Mouse (Mus musculus) thymus, postnatal 10 days (tissue): ENCODE data around the gene Abcb11.
A peak's percentile ranks its signal among the peaks of the same experiment; 100 is the strongest.

ENCODE experiments used
- DNase-seq, 2 experiments: peaks; one replicate each; pipeline ENCODE4 v3.0.0; 2021; ENCODE audit warnings: low spot score in 2 of 2

Abcb11 gene

DNA sequence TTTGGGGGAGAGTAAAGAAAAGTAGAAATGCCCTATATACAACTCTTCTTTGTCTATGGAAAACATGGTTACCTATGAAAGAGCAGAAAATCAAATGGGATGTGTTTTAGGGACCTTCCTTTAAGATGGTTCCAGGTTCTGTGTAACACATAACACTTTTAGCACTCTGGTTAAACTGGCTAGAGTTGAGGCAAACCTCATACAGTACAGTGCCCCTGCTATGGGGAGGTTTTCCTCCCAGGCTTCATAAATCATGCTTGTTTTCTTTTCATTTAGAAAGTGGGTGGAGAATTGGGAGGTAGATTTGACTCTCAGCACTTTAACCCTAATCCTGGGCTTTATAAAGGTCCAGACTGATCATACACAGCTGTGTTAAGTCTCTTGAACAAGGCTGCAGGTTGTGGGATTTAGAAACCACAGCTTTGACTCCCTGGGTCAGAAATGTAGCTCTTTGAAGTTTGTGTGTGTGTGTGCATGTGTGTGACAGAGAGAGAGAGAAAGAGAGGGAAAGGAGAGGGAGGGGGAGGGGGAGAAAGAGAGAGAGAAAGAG, 78.3 kb downstream of the Abcb11 start:
- no peak for DNase-seq

DNA sequence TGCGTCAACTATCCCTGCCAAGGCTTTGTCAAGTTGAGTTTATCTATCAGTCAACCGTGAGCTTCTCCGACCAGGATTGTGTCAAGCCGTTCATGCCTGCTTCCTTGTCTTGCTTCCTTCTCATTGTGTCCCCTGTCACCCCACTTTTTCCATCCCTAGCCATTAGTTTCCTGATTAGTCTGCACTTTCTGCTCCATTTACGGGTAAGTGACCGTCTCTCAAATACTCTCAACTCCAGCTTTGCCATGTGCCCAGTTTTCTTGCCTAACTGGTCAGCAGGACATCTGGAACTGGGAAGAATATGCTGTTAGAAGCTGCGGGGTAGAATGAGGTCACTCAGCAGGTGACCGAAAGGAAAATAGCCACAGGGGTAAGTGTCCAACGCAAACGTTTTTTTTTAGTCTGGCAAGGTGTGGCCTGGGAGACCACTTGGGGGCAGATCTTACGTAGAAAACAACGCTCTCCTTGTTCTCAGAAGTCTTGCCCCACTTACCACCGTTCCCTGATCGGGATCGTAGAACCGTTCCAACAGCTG, 94.1 kb downstream of the Abcb11 start:
- no peak for DNase-seq

DNA sequence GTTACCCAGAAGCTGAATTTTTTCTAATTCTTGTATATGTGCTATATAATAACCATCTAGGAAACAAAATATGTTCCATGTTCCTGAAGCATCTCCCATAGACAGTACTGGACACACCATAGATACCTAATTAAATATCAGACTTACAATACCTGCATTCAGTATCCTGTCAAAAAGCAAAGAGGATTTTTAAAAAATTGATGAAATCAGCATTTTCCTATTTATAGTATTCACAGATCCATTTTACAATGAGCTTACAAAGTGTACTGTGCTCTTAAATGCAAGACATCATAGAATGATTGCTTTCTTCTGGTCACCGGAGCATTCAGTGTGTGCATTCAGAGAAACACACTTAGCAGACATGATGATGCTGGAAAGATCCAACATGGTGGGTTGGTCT, 95.3 kb downstream of the Abcb11 start:
- DNase-seq: no peak

DNA sequence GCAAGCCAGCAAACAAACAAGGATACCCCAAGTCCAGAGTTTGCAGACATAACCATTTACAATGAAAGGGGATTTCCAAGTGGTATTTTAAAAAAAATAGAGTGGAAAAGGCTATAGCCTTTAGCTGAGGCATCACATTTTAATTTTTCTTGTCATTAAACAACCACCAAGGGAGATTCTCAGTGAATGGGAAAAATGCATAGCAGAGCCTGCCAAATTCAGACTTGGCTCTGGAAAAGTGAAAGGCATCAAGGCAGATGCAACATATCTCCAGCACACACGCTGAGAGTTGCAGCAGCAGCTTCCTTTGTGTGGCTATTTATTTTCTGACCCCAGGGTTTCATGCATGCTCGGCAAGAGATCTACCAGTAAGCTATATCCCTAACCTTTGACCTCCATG, 97.5 kb downstream of the Abcb11 start:
- DNase-seq: no peak

DNA sequence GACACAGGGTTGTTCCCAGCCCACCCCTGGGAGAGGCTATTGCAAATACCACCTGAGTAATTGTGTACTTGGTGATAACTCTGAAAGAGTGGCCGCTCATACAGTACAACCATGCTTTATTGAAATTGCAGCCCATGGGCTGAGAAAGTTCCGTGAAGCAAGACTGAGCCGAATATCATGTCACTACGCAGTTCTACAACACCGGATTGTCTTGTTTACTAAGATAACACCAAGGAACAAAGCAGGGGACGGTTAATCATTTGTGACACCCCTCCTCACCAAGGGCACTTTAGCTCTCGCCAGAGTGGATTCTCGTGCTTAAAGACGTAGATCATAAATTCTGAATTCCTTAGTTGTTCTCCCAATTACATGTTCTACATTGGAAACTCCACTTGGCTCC, 103.1 kb downstream of the Abcb11 start:
- no peak for DNase-seq

DNA sequence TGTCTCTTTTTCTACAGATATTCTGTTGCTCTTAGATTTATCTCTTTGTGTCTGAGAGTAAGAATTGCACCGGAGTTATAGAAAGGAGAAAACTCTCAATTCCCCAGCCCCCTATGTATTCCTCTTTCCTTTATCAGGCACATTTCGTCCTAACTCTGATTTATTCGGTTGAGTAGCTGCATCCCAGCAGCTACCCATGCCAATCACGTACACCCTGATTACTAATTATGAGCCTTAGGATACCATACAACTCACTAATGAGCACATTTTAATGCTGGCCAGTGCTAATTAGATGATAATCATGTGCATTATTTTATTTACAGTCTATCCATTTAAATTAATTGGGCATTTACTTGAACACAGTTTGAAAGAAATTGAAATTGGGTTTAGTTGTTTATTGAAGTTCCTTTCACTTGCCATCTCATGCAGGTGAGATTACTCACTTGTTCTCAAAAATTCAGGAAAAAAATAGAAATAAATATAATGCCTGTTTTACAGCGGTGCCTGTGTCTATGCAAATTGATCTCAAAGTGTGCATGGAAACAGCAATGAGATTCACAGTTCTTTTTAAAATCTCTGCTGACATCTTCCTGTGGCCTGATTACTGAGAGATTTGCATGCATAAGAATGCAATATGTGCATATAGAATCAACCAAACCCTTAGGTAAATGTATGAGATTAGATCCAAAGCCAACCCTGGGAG, 107.3 kb downstream of the Abcb11 start:
- DNase-seq: no peak

DNA sequence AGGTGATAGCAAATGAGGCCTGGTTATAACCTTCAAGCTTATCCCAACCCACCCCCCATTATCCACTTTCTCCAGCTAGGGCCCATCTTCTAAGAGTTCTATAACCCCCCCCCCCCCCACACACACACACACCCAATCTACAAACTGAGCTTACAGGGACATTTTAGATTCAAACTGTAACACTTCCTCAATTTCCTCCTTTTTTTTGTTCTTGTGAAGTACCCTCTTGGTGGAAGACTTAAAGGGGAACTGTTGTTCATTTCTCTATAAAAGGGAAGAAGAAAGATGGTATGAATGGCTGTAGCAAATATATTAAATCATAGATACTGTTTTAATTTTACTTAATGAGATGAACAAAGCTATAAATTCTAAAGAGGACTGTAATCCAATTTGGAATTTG, 110.3 kb downstream of the Abcb11 start:
- DNase-seq: no peak

DNA sequence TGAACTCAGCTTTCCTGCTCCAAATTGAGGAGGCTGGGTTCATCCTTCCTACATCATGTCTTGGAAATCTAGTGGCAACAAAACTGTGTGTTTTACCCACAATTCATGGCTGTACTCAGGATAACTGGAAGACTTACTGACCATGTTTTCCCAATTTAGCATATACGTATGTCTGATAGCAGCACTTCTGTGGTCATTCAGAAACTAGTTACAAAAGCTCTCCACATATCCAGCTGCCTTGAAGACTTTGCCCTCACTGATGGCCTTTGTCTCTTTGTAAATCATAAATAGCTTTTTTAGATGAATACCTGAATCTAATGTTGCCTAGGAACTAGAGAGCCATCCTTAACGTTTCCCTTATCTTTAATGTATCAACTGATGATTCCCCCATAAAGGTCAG, 112.3 kb downstream of the Abcb11 start:
- no peak for DNase-seq

DNA sequence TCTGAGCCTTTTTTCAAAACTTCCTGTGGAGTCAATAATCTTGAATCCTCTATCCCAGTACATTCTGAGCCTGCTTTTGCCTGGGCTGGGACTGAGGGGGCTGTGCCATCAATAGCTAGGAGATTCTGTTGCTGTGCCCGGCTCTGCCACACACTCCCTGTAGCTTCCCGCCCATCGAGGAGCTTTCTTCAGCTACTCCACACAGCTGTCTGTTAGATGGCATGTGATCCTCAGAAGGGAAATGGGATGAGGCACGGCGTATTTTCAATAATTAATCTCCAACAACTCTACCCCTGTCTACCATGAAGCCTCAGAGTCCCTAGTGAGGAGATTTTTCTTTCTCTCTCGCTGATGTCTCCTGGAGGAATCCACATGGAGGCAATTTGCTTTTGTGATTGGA, 113.8 kb downstream of the Abcb11 start:
- no peak for DNase-seq

DNA sequence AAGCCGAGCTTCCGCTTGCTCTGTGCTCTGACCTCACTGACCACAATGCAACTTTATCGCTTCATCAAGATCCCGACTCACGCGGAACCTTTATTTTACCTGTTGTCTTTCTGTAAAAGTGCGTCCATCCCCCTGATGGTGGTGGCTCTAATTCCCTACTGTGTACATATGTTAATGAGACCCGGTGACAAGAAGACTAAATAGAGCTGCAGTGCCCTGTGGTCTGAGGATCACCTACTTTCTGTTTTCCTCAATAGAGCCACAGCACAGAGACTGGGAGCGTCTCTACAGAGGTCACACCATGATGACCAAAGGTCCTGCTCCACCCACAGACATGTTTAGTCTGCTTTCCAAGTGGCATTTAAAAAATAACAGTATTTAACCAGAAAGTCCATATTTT, 115.5 kb downstream of the Abcb11 start:
- no peak for DNase-seq

DNA sequence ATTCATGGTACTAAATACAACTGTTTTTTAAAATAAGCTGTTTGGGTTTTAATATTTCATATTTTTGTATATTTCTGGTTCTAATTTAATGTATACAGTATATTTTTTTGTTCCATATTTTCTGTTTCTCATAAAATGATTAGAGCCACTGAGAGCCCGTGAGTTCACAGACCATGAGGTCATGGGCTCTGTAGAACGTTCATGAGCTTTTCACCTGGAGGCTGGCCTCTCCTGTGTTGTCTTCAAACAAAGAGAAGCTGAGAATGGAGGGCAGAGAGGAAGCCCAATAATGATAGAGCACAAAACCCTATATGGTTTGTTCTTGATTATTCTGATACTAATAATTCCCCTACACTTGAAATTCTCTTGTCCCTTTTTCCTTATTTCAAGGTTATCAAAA, 117.7 kb downstream of the Abcb11 start:
- no peak for DNase-seq

DNA sequence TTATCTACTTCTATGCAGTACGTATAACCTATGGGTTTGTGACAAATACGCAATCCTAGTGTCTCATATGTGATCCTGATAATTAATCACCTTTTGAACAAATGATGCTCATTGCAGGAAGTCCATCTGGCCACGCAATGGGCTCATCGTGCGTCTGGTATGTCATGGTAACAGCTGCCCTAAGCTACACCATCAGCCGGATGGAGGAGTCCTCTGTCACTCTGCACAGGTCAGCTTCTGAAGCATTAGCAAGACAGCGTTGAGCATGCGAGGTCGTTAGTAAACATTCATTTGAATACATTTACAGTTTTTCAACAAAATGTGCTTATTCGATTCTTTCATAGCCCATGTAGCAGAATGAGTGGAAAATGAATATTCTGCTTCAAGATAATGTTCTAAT, 119.6 kb downstream of the Abcb11 start:
- DNase-seq: no peak

DNA sequence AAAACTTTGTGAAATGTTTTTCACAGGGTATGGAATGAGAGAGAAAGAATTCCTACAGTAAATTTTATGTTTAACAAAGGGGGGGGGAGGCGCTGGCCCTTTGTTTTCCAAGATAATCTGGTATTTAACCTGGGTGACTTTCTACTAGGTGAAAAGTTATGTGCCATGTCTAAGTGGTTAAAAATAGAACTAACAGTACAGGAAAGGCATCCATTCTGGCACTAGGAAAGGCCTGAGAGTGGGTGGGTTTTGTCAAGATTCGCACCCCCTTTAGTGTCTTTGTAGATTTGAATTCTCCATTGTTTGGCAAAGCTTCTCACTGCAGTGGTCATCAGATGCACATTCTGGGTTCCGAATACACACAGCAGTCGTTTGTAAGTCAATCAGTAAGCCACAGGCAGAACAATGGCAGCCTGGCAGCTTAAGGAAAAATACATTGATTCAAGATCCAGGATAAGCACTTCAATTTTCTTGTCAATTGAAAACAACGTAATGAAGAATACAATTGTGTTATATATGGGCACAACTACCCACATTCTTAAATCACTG, 120.5 kb downstream of the Abcb11 start:
- DNase-seq: no peak

DNA sequence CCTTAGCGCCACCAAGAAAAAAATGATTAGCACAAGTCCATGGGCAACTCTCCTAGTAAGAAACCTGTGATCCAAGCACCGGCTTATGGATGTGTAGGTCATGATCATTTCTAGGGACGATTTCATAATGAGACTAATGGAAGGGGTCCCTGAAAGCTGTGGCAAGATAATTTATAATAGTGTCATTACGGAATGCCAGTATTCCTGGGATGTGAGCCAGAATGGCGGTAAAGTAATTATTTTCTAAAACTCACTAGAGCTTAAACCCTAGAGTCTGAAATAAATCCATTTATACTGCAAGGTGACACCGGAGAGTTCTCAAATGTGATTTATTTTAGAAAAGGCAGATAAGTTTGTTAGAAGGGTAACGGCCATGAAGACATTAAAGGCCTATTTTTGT, 127.2 kb downstream of the Abcb11 start:
- no peak for DNase-seq

DNA sequence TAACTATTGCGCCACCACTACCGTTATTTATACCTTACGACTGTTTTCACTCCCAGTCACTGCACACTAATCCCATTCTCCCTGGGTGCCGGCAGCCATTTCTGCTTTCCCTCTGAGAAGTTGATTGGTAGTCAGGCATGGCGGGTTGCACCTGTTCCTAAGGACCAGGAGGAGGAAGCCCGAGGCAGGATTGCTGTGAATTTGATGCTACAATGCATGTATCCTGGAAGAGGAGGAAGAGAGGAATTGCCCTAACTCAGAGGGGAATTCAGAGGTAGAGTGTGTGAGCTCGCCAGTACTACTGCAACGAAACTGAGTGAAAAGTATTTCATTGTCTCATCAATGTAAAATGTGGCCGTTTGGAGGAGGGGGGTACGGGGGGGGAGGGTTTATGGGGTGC, 129.8 kb downstream of the Abcb11 start:
- no peak for DNase-seq

DNA sequence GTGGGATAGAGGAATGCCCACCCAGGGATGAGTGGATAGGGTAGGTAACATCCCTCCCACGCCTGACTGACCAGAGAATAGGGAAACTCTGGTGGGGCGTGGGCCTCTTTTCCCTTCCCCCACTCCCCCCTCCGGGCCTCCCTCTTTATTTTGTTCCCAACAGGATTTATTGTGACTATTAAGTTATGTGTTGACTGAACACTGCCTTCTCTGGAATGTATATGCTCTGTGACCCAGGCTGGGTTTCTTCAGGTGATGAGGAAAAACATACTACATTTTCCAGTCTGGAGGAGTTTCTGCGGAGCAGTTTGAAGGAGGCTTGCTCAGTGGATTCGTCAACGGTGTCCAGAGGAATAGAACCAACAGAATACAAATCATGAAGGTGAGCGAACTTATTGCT, 131.6 kb downstream of the Abcb11 start, which contains the start of gene G6pc2:
Gene G6pc2 (plus strand): TSS at position 301 of the 400 bp plus-strand sequence.
- DNase-seq: no peak

DNA sequence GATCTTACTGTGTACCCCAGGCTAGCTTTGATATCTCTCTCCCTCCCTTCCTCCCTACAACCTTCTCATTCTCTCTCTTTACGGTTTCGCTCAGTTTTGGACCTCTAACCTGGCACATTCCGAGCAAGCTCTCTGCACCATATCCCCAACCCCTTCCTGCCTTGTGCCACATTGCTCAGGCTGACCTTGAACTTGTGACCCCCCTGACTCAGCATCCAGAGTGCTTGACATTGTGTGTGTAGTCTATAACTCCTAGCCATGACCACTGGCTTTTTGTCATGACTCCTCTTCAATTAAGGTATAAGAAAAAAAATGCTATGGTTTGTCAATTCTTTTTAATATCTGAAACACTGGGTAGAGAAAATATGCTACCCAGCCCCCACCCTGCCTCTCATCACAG, 132.7 kb downstream of the Abcb11 start:
- DNase-seq: no peak

DNA sequence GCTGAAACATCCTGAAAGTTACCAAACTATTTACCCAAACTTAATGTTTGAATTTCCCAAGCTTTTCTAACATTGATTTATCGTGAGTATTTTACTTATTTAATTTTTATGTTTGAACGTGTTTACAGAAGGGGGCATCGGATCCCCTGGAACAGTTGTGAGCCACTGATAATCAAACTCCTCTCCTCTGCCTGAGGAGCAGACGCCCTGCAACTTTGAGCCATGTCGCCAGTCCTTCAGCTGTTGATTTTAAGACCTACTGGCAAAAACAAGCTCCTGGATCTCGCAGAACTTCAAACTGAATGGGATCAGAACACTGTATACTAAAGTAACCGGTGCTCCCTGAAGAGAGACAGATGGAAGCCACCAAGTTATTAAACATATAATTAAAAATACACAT, 135.9 kb downstream of the Abcb11 start:
- no peak for DNase-seq

DNA sequence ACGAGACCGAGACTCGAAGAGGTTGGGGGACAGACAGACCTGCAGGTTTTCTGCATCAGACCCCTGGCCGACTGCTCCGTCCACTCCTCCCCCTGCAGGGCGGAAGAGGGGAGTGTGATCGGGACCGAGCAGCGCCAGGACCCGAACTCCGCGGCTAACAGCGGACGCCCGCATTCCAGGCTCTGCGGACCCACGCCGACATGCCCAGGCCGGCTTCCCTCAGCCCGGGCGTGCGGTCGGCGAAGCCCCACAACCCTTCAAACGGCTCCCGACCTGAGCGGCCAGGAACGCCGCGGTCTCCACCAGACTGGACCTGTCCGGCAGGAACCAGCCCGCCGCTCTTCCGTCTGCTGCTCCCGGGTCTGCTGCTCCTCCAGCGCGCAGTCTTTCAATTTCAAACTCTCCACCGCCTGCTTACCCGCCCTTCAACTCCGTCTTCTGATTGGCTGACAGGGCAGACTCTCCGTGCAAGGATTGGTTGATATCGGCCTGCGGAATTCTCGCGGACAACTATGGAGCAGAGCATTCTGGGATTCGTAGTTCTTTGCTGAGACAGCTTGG, 136.5 kb downstream of the Abcb11 start, which contains the start of gene Spc25:
Gene Spc25 (minus strand): TSS at position 404 of the 561 bp plus-strand sequence.
- peak; percentile 89 to 91 for DNase-seq

DNA sequence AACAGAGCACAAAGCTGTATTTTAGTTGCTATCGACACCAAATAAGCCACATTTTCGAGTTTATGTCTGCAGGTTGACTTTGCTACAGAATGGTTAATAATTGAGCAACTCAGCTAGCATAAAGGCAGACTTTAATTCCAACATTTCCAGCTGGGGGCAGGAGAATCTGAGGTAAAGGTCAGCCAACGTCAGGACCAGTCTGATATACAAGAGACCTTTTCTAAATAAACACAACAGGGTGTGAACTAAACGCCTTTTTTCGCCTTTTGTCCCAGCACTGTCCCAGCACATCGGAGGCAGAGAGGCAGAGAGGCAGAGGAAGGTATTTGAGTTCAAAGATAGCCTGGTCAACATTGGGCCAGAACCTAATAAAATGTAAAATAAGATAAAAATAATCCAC, 137.2 kb downstream of the Abcb11 start:
- DNase-seq: no peak

DNA sequence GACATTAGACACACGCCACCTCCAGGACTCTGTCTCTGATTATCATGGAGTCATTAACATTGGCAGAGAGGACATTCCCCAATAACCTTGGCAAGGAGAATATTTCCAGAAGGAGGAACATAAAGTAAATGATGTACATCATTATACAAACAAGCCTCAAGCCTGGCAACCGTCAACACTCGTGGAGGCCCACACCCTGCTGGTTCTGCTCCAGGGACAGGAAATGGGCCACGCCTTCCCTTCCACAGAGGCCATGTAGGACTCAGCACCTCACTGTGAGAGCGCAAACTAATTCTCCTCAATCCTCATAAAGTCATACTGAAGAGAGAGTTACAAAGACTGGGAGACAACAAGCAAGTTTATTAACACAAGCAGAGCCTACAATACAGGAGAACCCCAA, 148.9 kb downstream of the Abcb11 start:
- DNase-seq: no peak

DNA sequence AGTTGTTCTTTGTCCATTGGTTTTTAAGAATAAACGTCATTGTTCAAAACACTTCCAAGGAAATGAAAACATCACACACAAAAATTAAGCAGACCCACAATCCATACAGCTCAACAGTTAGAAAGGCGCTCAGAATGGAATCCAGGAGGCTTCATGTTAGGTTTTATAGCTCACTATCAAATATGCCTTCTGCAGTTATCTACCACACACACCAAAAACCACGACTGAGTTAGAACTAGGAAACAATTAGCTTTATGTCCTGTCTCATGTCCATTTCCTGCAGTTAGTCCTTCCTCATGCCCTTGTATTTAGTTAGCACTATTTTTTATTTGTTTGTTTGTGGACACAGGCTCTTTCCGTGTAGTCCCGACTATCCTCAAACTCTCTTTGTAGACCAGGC, 151.4 kb downstream of the Abcb11 start:
- no peak for DNase-seq

DNA sequence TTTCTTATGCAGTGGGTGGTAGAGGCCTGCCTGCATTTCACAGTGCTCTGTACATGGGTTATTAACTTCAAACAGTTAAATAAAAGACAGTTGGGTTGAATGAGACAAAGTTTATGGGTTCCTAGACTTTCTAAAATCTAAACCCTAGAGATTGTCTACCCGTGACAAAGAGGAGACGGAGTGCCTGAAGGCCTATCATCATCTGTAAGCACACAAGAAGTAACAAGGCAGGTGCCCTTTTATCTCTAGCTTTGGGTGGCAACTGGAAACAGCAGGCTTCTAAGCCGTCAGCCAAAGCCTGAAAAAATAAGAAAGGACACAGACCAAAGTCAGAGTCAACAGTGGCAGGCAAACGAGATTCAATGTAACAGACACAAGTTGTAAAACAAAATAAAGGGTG, 153.2 kb downstream of the Abcb11 start:
- no peak for DNase-seq
